Comparison of ENCODE assay signal across 34 mouse cellular contexts in the genomic region with DNA sequence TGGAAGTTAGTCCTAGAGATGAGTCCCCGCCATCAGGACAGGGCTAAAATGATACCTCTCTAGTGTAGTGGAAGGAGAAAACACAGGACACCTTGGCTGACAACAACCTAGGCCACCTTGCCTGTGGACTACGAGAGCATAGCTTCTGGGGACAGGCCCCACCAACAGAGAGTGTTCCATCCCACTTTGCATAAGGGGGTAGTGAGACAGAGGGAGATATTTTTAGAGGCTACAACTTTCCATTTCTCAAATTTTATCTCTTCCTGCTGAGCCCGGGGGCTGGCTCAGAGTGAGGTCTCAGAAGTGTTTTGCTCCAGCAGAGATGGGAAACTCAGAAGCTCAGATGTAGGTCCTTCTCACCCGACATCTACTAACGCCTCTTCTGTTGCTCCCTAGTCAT. TPM values are rescaled to one million over a fixed set of nuclear protein-coding genes. Genes with fewer than 3 reads are reported as not detected.
DNase-seq lines count a peak whose midpoint lies in the region; ATAC-seq and TF ChIP-seq lines count a peak whose summit lies in the region.
"Had no signal": no experiment of that assay in that cellular context is flagged by ENCODE, and none has a peak within 500 bp of the region (broad histone marks: within the 10 kb centered on the region; RNA-seq: fewer than 3 reads in every experiment).

No protein-coding gene starts in this region.

- no peak for TF ChIP-seq POLR2A in bone marrow, adult 2 months (IDR thresholded peaks at IDR 0.05; ENCODE audit: borderline replicate concordance, control insufficient read depth, low read depth, low read length)

- peaks cover 35% of the 10 kb centered on the region for H3K27me3 ChIP-seq in megakaryocyte, embryonic 14.5 days (replicated peaks)
- H3K27me3 ChIP-seq in splenic B cell, adult 2 months (ENCODE audit: control insufficient read depth, insufficient read depth, low read length, poor library complexity, severe bottlenecking): no peaks in the 10 kb centered on the region
- H3K27me3 ChIP-seq: embryonic facial prominence, embryonic 12.5 days; heart, embryonic 15.5 days; hindbrain, embryonic 15.5 days; lung, embryonic 15.5 days had no signal

- H3K36me3 ChIP-seq in megakaryocyte, embryonic 14.5 days (replicated peaks; ENCODE audit: low read length): no peaks in the 10 kb centered on the region
- H3K36me3 ChIP-seq in splenic B cell, adult 2 months (ENCODE audit: control insufficient read depth, insufficient read depth, low read length, poor library complexity, severe bottlenecking): no peaks in the 10 kb centered on the region
- H3K36me3 ChIP-seq: embryonic facial prominence, embryonic 12.5 days; heart, embryonic 15.5 days; hindbrain, embryonic 15.5 days; lung, embryonic 15.5 days had no signal

- H3K27ac ChIP-seq in bone marrow, adult 2 months (ENCODE audit: control insufficient read depth, insufficient read depth, low read depth, low read length, poor library complexity): peak overlapping the region; percentile 74
- H3K27ac ChIP-seq: embryonic facial prominence, embryonic 12.5 days; heart, embryonic 15.5 days; hindbrain, embryonic 15.5 days; liver, embryonic 14.5 days; lung, embryonic 15.5 days; macrophage; stomach, postnatal 0 days had no signal

- H3K4me1 ChIP-seq in megakaryocyte, embryonic 14.5 days: peaks cover 13% of the 10 kb centered on the region
- H3K4me1 ChIP-seq in bone marrow, adult 2 months (ENCODE audit: control insufficient read depth, insufficient read depth, low read length): no peaks in the 10 kb centered on the region; the same call in 1 of the 2 replicates
- H3K4me1 ChIP-seq: embryonic facial prominence, embryonic 12.5 days; heart, embryonic 15.5 days; hindbrain, embryonic 15.5 days; lung, embryonic 15.5 days had no signal

- WGBS in bone marrow, adult 2 months: 48% methylated on average over 5 of the region's 5 CpGs

- H3K4me3 ChIP-seq in megakaryocyte, embryonic 14.5 days (replicated peaks): peak overlapping the region; percentile 48
- H3K4me3 ChIP-seq in bone marrow, adult 2 months (replicated peaks; ENCODE audit: control insufficient read depth, low read depth, low read length): no peak overlapping the region
- H3K4me3 ChIP-seq: embryonic facial prominence, embryonic 12.5 days; heart, embryonic 15.5 days; hindbrain, embryonic 15.5 days; lung, embryonic 15.5 days had no signal

- peak; percentile 42 for DNase-seq in CD4-positive, CD25-positive, alpha-beta regulatory T cell, adult 2 months (ENCODE audit: low read depth, low spot score)
- DNase-seq in splenic B cell, adult 2 months (ENCODE audit: low read depth, low spot score): peak; percentile 86
- DNase-seq in adrenal gland, adult 2 months: no peak
- DNase-seq in kidney, postnatal 4 days: no peak
- DNase-seq: cerebellum, adult 2 months; cerebellum, postnatal 25 days; forebrain, postnatal 0 days; gastrocnemius, postnatal 36 days; heart, postnatal 36 days; kidney, adult 9 months; kidney, postnatal 25 days; layer of hippocampus, postnatal 36 days had no signal

- ATAC-seq in megakaryocyte, adult 5-6 weeks (ENCODE audit: poor library complexity, severe bottlenecking): no peak
- ATAC-seq: forebrain, postnatal 0 days; intestine, embryonic 16.5 days had no signal

- no peak for TF ChIP-seq CTCF in bone marrow, adult 2 months (IDR thresholded peaks at IDR 0.05; ENCODE audit: control insufficient read depth, insufficient read depth, low read length)

- H3K9me3 ChIP-seq in megakaryocyte, embryonic 14.5 days: no peaks in the 10 kb centered on the region
- H3K9me3 ChIP-seq: embryonic facial prominence, embryonic 12.5 days; heart, embryonic 15.5 days; hindbrain, embryonic 15.5 days; lung, embryonic 15.5 days had no signal

RNA-seq across cellular contexts. Expression of gene Fcmr, which starts 15.1 kb away (rescaled TPM):
- polyA plus RNA-seq in megakaryocyte, embryonic 14.5 days (2012; ENCODE audit: insufficient read depth, low replicate concordance): not detected in 2 replicates
- total RNA-seq in megakaryocyte, adult 5-6 weeks (2015): 1.1 TPM in 1 of 2 replicates, not detected in the other
- total RNA-seq in megakaryocyte, adult 5-6 weeks (2017): not detected in 2 replicates
- polyA plus RNA-seq in bone marrow, adult 2 months (2011; ENCODE audit: insufficient read depth, insufficient read length, low replicate concordance, missing spikeins): 13.2 and 36.6 TPM in 2 replicates
- total RNA-seq in adrenal gland, adult 2 months (2021): 1 to 10 TPM in 1 of 2 experiments, not detected in 1; 1.0 TPM
- polyA plus RNA-seq in adrenal gland, adult 2 months (2012; rRNA removed): 0.41 and 1.4 TPM in 2 replicates
- total RNA-seq: ES-E14; forebrain, postnatal 0 days; gastrocnemius, postnatal 36 days; layer of hippocampus, adult 8-10 months; layer of hippocampus, postnatal 36 days had no signal
- polyA plus RNA-seq: embryonic facial prominence, embryonic 12.5 days; forebrain, embryonic 11.5 days; limb, embryonic 14.5 days; liver, embryonic 14.5 days; lung, embryonic 15.5 days; stomach, postnatal 0 days had no signal

RNA-seq across cellular contexts. Expression of gene Pigr, which starts 23.9 kb away (rescaled TPM):
- not detected in 2 replicates for polyA plus RNA-seq in megakaryocyte, embryonic 14.5 days (2012; ENCODE audit: insufficient read depth, low replicate concordance)
- not detected in 2 replicates for total RNA-seq in megakaryocyte, adult 5-6 weeks (2015)
- not detected in 2 replicates for total RNA-seq in megakaryocyte, adult 5-6 weeks (2017)
- polyA plus RNA-seq in bone marrow, adult 2 months (2011; ENCODE audit: insufficient read depth, insufficient read length, low replicate concordance, missing spikeins): 1.3 and 1.7 TPM in 2 replicates
- 1 to 10 TPM in 1 of 2 experiments, under 1 TPM in 1; 0.14 to 3.2 TPM for total RNA-seq in adrenal gland, adult 2 months (2021)
- 0.07 TPM in 2 replicates for polyA plus RNA-seq in adrenal gland, adult 2 months (2012; rRNA removed)
- total RNA-seq: forebrain, postnatal 0 days; heart, postnatal 36 days; layer of hippocampus, adult 8-10 months; layer of hippocampus, postnatal 36 days; midbrain, postnatal 0 days had no signal
- polyA plus RNA-seq: embryonic facial prominence, embryonic 12.5 days; forebrain, embryonic 11.5 days; forebrain, postnatal 0 days; heart, embryonic 15.5 days; hindbrain, embryonic 15.5 days; lung, embryonic 15.5 days; macrophage; midbrain, embryonic 11.5 days; midbrain, postnatal 0 days; neural tube, embryonic 14.5 days had no signal

RNA-seq across cellular contexts. Expression of gene Il24, which starts 36.8 kb away (rescaled TPM):
- polyA plus RNA-seq in megakaryocyte, embryonic 14.5 days (2012; ENCODE audit: insufficient read depth, low replicate concordance): not detected in 2 replicates
- not detected in 2 replicates for total RNA-seq in megakaryocyte, adult 5-6 weeks (2015)
- total RNA-seq in megakaryocyte, adult 5-6 weeks (2017): not detected in 2 replicates
- polyA plus RNA-seq in bone marrow, adult 2 months (2011; ENCODE audit: insufficient read depth, insufficient read length, low replicate concordance, missing spikeins): not detected in 2 replicates
- not detected for total RNA-seq in adrenal gland, adult 2 months (2021)
- not detected in 2 replicates for polyA plus RNA-seq in adrenal gland, adult 2 months (2012; rRNA removed)
- total RNA-seq: adrenal gland, adult 18-20 months; adrenal gland, postnatal 4 days; forebrain, postnatal 0 days; gastrocnemius, adult 18-20 months; gastrocnemius, postnatal 36 days; heart, postnatal 36 days; layer of hippocampus, adult 8-10 months; layer of hippocampus, postnatal 36 days; left cerebral cortex, postnatal 14 days; midbrain, postnatal 0 days had no signal
- polyA plus RNA-seq: cerebellum, adult 2 months; embryonic facial prominence, embryonic 12.5 days; forebrain, embryonic 11.5 days; forebrain, postnatal 0 days; heart, embryonic 15.5 days; hindbrain, embryonic 15.5 days; intestine, embryonic 16.5 days; limb, embryonic 14.5 days; liver, embryonic 14.5 days; lung, embryonic 15.5 days; macrophage; midbrain, embryonic 11.5 days; midbrain, postnatal 0 days; neural tube, embryonic 14.5 days; stomach, postnatal 0 days had no signal

RNA-seq across cellular contexts. Expression of gene Fcamr, which starts 49.7 kb away (rescaled TPM):
- not detected in 2 replicates for polyA plus RNA-seq in megakaryocyte, embryonic 14.5 days (2012; ENCODE audit: insufficient read depth, low replicate concordance)
- total RNA-seq in megakaryocyte, adult 5-6 weeks (2015): not detected in 2 replicates
- not detected in 2 replicates for total RNA-seq in megakaryocyte, adult 5-6 weeks (2017)
- not detected in 2 replicates for polyA plus RNA-seq in bone marrow, adult 2 months (2011; ENCODE audit: insufficient read depth, insufficient read length, low replicate concordance, missing spikeins)
- under 1 TPM in 1 of 2 experiments, not detected in 1; 0.17 TPM for total RNA-seq in adrenal gland, adult 2 months (2021)
- not detected in 2 replicates for polyA plus RNA-seq in adrenal gland, adult 2 months (2012; rRNA removed)
- total RNA-seq: adrenal gland, postnatal 4 days; gastrocnemius, adult 18-20 months; layer of hippocampus, adult 8-10 months; layer of hippocampus, postnatal 36 days; left cerebral cortex, postnatal 14 days; midbrain, postnatal 0 days had no signal
- polyA plus RNA-seq: embryonic facial prominence, embryonic 12.5 days; forebrain, embryonic 11.5 days; forebrain, postnatal 0 days; hindbrain, embryonic 15.5 days; liver, embryonic 14.5 days; lung, embryonic 15.5 days; macrophage; midbrain, embryonic 11.5 days; midbrain, postnatal 0 days; neural tube, embryonic 14.5 days had no signal

Comparison
In these comparisons a context has a peak if more than half of its experiments do, and no peak if none do; other contexts are left out.
1. DNase-seq: peak in CD4-positive, CD25-positive, alpha-beta regulatory T cell, adult 2 months (single experiment) and splenic B cell, adult 2 months (single experiment); none in adrenal gland, adult 2 months (single experiment) and kidney, postnatal 4 days (0 of 2).